Mouse (Mus musculus) adrenal gland, postnatal 36 days (tissue): ENCODE results near the gene Rfc2. TPM values are rescaled to one million over a fixed set of nuclear protein-coding genes. Genes with fewer than 3 reads are reported as not detected.

Experiments used
- DNase-seq, 2 experiments: peaks; one replicate each; pipeline ENCODE4 v3.0.0; 2021; ENCODE audit warnings: mixed read lengths in 1 of 2
- total RNA-seq, 2 experiments: library from RNA; stranded (reverse); gene quantifications; 2 replicates each; pipeline ENCODE4 v1.2.3; 2021

Gene Rfc2
- total RNA-seq, 2 experiments from 2014 or later, result 48.2 to 49.4 TPM

GRCm38 (mm10) chr5:134607121-134607520 lies 26.0 kb downstream of the Rfc2 start:
- no peak for DNase-seq

GRCm38 (mm10) chr5:134609916-134610643 lies 28.9 kb downstream of the Rfc2 start:
- DNase-seq, result no peak

- DNase-seq, result no peak
Observed at GRCm38 (mm10) chr5:134611810-134612521, 30.8 kb downstream of the Rfc2 start.

- no peak for DNase-seq
Observed at GRCm38 (mm10) chr5:134613727-134614126, 32.6 kb downstream of the Rfc2 start.

- DNase-seq, result no peak
Observed at GRCm38 (mm10) chr5:134614296-134614695, 33.1 kb downstream of the Rfc2 start.

- no peak for DNase-seq
Observed at GRCm38 (mm10) chr5:134614802-134615201, 33.6 kb downstream of the Rfc2 start, which contains the start of gene Lat2. Gene Lat2, minus strand, starts transcription at chr5:134615025.

- no peak for DNase-seq
Observed at GRCm38 (mm10) chr5:134615380-134615779, 34.2 kb downstream of the Rfc2 start.

GRCm38 (mm10) chr5:134615780-134616179 lies 34.6 kb downstream of the Rfc2 start:
- no peak for DNase-seq

- DNase-seq, result peak; percentile 79 to 85
Observed at GRCm38 (mm10) chr5:134617071-134617470, 35.9 kb downstream of the Rfc2 start.

GRCm38 (mm10) chr5:134620457-134620856 lies 39.3 kb downstream of the Rfc2 start:
- no peak for DNase-seq

GRCm38 (mm10) chr5:134621099-134621640 lies 40.0 kb downstream of the Rfc2 start:
- no peak for DNase-seq

GRCm38 (mm10) chr5:134622069-134622468 lies 40.9 kb downstream of the Rfc2 start:
- no peak for DNase-seq

- DNase-seq, result no peak
Observed at GRCm38 (mm10) chr5:134629508-134629907, 48.3 kb downstream of the Rfc2 start.

- no peak for DNase-seq
Observed at GRCm38 (mm10) chr5:134630835-134631234, 49.7 kb downstream of the Rfc2 start.

GRCm38 (mm10) chr5:134632841-134633240 lies 51.7 kb downstream of the Rfc2 start:
- no peak for DNase-seq

GRCm38 (mm10) chr5:134637820-134638367 lies 56.7 kb downstream of the Rfc2 start:
- no peak for DNase-seq

- no peak for DNase-seq
Observed at GRCm38 (mm10) chr5:134638461-134639268, 57.5 kb downstream of the Rfc2 start.

- peak; percentile 98 for DNase-seq
Observed at GRCm38 (mm10) chr5:134639269-134639682, 58.1 kb downstream of the Rfc2 start, which contains the start of gene Eif4h. Gene Eif4h, minus strand, starts transcription at chr5:134639490.

- DNase-seq, result no peak
Observed at GRCm38 (mm10) chr5:134640371-134640770, 59.2 kb downstream of the Rfc2 start.

- DNase-seq, result no peak
Observed at GRCm38 (mm10) chr5:134644121-134644520, 63.0 kb downstream of the Rfc2 start.

- DNase-seq, result peak; percentile 41 to 52
Observed at GRCm38 (mm10) chr5:134644643-134645118, 63.5 kb downstream of the Rfc2 start.

GRCm38 (mm10) chr5:134646461-134646860 lies 65.3 kb downstream of the Rfc2 start:
- no peak for DNase-seq
